Mouse (Mus musculus) liver, postnatal 0 days (tissue): ENCODE data around the gene Aatk.

Source experiments
- CTCF ChIP-seq: sonication (generic); IDR thresholded peaks from 2 replicates; pipeline ENCODE4 v1.5.1; 2016; ENCODE audit warnings: antibody characterized with exemption, low read depth
- EP300 ChIP-seq: IDR thresholded peaks from 2 replicates; pipeline ENCODE4 v1.6.1; 2016; ENCODE audit warnings: antibody characterized with exemption, low read depth, mild to moderate bottlenecking

GRCm38 (mm10) chr11:119959714-119960113, 87.3 kb downstream of the Aatk start:
- TF ChIP-seq CTCF (no peak), EP300 (no peak)
